Mouse (Mus musculus) cortical plate, adult 2 months (tissue): ENCODE measurements around the gene Trmt61a.

Experiments used
- CTCF ChIP-seq: fragments of 200-500 bp; IDR thresholded peaks from 2 replicates; pipeline ENCODE4 v1.5.1; 2011; ENCODE audit warnings: mild to moderate bottlenecking, control low read depth, low read length; ENCODE audit not compliant: insufficient read depth; ENCODE audit errors: extremely low read depth
- POLR2A ChIP-seq: fragments of 200-500 bp; IDR thresholded peaks from 2 replicates; pipeline ENCODE4 v1.6.1; 2011; ENCODE audit warnings: mild to moderate bottlenecking, low read length, control low read depth; ENCODE audit not compliant: insufficient read depth; ENCODE audit errors: extremely low read depth

DNA sequence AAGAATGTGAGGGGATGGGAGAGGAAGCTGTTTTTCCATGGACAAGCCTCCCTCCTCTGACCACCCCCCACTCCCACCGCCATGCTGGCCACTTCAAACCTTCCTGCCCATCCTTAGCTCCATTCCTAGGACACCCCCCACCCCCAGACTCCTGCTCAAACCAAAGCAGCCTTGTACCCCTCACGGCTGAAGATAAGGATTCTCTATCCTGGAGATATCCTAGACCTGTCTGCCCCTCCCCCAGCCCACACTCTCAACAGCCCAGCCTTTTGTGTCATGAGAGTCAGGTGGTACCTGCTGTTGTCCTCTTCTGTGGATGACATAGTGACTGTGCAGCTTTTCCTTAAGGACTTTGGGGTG is 10.1 kb downstream of the Trmt61a start:
- TF ChIP-seq CTCF: no peak
- no peak for TF ChIP-seq POLR2A
